Mouse (Mus musculus): ENCODE data around the gene Plekhn1. TPM values are rescaled to one million over a fixed set of nuclear protein-coding genes. Genes with fewer than 3 reads are reported as not detected.

The Plekhn1 gene
- polyA plus RNA-seq, 2 experiments, result 36.6 to 104 TPM

DNA sequence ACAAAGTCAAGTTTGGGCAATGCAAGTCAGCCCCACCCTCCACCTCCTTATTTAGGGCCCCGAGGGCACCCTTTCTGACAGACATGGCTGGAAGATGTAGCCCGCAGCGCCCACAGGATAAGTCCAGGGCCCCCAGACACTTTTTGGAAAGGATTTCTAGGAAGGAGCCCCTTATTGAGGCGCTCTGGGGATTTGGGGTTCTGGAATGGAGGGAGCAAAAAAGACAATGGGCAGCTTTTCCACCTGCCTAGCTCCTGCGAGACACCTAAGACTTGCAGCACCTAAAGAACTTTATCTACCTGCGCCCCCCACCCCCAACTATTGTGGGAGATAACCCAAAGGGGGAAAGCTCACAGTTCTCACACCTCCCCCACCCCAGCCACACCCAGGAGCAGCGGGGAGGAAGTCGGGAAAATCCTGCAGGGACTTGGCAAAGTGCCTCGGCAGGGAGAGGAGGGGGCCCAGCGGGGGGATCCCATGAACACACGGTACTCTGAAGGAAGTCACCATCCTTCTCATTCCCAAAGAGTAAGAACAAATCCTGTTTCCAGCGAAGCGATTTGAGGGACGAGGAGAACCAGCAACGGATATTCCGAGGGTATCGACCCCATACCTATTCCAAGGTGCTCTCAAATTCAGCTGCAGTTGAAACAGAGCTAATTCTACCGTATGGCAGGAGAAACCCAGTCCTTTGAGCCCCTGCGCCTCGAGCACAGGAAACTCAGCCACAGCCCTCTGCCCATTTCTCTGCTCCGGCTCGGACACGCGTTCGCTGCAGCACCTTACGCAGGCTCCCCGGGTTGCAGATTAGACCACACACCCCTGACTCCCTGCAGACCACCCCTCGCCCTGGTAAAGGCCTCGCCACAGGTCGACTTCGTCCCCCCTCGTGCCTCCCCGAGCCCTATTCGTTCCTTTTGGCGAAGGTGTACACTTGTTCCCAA is 38.5 kb downstream of the Plekhn1 start:
- H3K4me3 ChIP-seq (replicated peaks; ENCODE audit: low read length), result peak overlapping the region; percentile 95
- peaks cover 25% of the 10 kb centered on the region for H3K4me1 ChIP-seq (ENCODE audit: control insufficient read depth, insufficient read depth, low read length)
- no peaks in the 10 kb centered on the region; the same call in 1 of the 2 replicates for H3K27me3 ChIP-seq (ENCODE audit: control insufficient read depth, insufficient read depth, low read length)
- peaks cover 35% of the 10 kb centered on the region for H3K36me3 ChIP-seq (ENCODE audit: control insufficient read depth, insufficient read depth, low read length)
- TF ChIP-seq POLR2A (IDR thresholded peaks at IDR 0.05; ENCODE audit: borderline replicate concordance, extremely low read depth, insufficient read depth, insufficient read length), result no peak
- peak overlapping the region; percentile 74 for H3K9ac ChIP-seq (ENCODE audit: low read depth, low read length, severe bottlenecking)
- WGBS, result 3% methylated on average over 35 of the region's 35 CpGs
- peak; percentile 64 for DNase-seq (ENCODE audit: low spot score)
- no peak for ATAC-seq (ENCODE audit: low FRiP score, low read depth)
- peak overlapping the region; percentile 63; the same call in 1 of the 2 replicates for H3K27ac ChIP-seq (replicated peaks; ENCODE audit: low read depth, low read length)
- peak overlapping the region; percentile 84 for H3K4me2 ChIP-seq (replicated peaks; ENCODE audit: low read depth, low read length, severe bottlenecking)
- no peaks in the 10 kb centered on the region for H3K9me3 ChIP-seq (ENCODE audit: control insufficient read depth, low read length)

DNA sequence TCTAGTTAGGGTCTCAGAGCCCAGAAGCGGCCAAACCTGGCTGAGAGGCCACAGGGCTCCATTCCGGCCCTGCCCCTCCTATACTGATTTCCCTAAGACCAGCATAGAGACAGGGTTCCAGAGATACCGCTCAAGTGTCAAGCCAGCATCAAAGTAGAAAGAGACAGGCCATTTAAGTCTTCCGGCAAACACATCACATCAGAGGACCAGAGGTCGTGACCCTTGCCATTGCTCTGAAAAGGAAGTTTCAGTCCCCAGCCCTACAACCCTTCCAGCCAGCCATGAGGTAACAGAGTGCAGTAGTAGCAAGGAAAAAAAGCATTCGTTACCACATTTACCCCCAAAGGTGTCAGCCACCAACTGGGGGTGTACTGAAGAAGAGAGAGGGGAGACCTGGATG is 40.3 kb downstream of the Plekhn1 start:
- no peaks in the 10 kb centered on the region for H3K9me3 ChIP-seq (ENCODE audit: control insufficient read depth, low read length)
- DNase-seq (ENCODE audit: low spot score) (no peak), ATAC-seq (ENCODE audit: low FRiP score, low read depth) (no peak)
- no peak overlapping the region for H3K27ac ChIP-seq (replicated peaks; ENCODE audit: low read depth, low read length)
- H3K36me3 ChIP-seq (ENCODE audit: control insufficient read depth, insufficient read depth, low read length), result peaks cover 41% of the 10 kb centered on the region
- no peak overlapping the region for H3K9ac ChIP-seq (ENCODE audit: low read depth, low read length, severe bottlenecking)
- TF ChIP-seq POLR2A (IDR thresholded peaks at IDR 0.05; ENCODE audit: borderline replicate concordance, extremely low read depth, insufficient read depth, insufficient read length), result no peak
- WGBS, result 46% methylated on average over 6 of the region's 6 CpGs
- H3K4me3 ChIP-seq (replicated peaks; ENCODE audit: low read length), result no peak overlapping the region
- peaks cover 26% of the 10 kb centered on the region for H3K4me1 ChIP-seq (ENCODE audit: control insufficient read depth, insufficient read depth, low read length)
- no peak overlapping the region for H3K4me2 ChIP-seq (replicated peaks; ENCODE audit: low read depth, low read length, severe bottlenecking)
- no peaks in the 10 kb centered on the region; the same call in 1 of the 2 replicates for H3K27me3 ChIP-seq (ENCODE audit: control insufficient read depth, insufficient read depth, low read length)

DNA sequence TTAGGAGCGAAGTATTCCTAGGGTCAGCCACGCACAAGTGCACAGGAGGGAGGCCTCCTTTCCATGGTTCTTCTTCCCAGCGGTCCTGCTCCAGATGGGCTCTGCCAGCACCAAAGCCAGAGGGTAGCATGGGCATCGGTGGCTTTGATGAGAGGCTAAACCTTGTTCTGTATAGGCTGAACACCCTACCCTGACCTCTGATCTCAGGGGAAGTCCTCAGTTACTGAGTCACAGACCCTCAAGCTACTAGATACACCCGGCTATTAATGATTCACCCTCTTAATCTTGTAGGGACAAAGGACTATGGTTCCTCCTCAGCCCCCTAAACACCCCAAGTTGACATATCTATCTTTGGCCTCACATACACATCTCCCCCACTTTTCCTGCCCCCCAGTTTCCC is 40.8 kb downstream of the Plekhn1 start:
- Histone ChIP-seq H3K9me3 (ENCODE audit: control insufficient read depth, low read length) (no peaks in the 10 kb centered on the region), H3K4me1 (ENCODE audit: control insufficient read depth, insufficient read depth, low read length) (peaks cover 30% of the 10 kb centered on the region), H3K4me3 (replicated peaks; ENCODE audit: low read length) (no peak overlapping the region), H3K9ac (ENCODE audit: low read depth, low read length, severe bottlenecking) (no peak overlapping the region), H3K4me2 (replicated peaks; ENCODE audit: low read depth, low read length, severe bottlenecking) (no peak overlapping the region), H3K27ac (replicated peaks; ENCODE audit: low read depth, low read length) (no peak overlapping the region), H3K27me3 (ENCODE audit: control insufficient read depth, insufficient read depth, low read length) (no peaks in the 10 kb centered on the region; the same call in 1 of the 2 replicates), H3K36me3 (ENCODE audit: control insufficient read depth, insufficient read depth, low read length) (peaks cover 41% of the 10 kb centered on the region)
- no peak for TF ChIP-seq POLR2A (IDR thresholded peaks at IDR 0.05; ENCODE audit: borderline replicate concordance, extremely low read depth, insufficient read depth, insufficient read length)
- DNase-seq (ENCODE audit: low spot score), result no peak
- 70% methylated on average over 5 of the region's 5 CpGs for WGBS
- no peak for ATAC-seq (ENCODE audit: low FRiP score, low read depth)

DNA sequence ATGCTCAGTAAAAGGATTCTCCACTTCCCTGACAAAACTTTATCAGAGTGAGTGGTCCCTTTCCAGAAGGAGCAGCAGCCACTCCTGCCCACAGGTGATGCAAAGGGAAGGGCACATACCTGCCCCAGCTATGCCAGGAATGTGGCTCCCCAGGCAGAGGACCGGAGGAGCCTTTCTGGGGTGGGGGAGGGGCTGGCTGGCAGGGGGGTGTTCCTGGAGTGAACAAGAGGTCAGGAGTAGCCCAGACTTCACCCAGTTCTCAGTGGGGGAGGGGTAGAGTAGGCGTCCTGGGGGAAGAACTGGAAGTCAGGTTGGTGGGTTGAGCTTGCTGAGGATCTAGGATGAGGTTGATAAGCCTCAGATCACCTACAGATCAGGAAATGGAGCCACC is 41.5 kb downstream of the Plekhn1 start:
- WGBS, result 8% methylated on average over 2 of the region's 2 CpGs
- H3K9me3 ChIP-seq (ENCODE audit: control insufficient read depth, low read length), result no peaks in the 10 kb centered on the region
- H3K27me3 ChIP-seq (ENCODE audit: control insufficient read depth, insufficient read depth, low read length), result no peaks in the 10 kb centered on the region; the same call in 1 of the 2 replicates
- no peak for TF ChIP-seq POLR2A (IDR thresholded peaks at IDR 0.05; ENCODE audit: borderline replicate concordance, extremely low read depth, insufficient read depth, insufficient read length)
- no peak for DNase-seq (ENCODE audit: low spot score)
- H3K4me2 ChIP-seq (replicated peaks; ENCODE audit: low read depth, low read length, severe bottlenecking), result no peak overlapping the region
- H3K36me3 ChIP-seq (ENCODE audit: control insufficient read depth, insufficient read depth, low read length), result peaks cover 41% of the 10 kb centered on the region
- H3K27ac ChIP-seq (replicated peaks; ENCODE audit: low read depth, low read length), result no peak overlapping the region
- no peak overlapping the region for H3K9ac ChIP-seq (ENCODE audit: low read depth, low read length, severe bottlenecking)
- no peak for ATAC-seq (ENCODE audit: low FRiP score, low read depth)
- peaks cover 38% of the 10 kb centered on the region for H3K4me1 ChIP-seq (ENCODE audit: control insufficient read depth, insufficient read depth, low read length)
- H3K4me3 ChIP-seq (replicated peaks; ENCODE audit: low read length), result no peak overlapping the region

- ATAC-seq (ENCODE audit: low FRiP score, low read depth) (no peak), DNase-seq (ENCODE audit: low spot score) (no peak)
- TF ChIP-seq POLR2A (IDR thresholded peaks at IDR 0.05; ENCODE audit: borderline replicate concordance, extremely low read depth, insufficient read depth, insufficient read length), result no peak
- H3K9ac ChIP-seq (ENCODE audit: low read depth, low read length, severe bottlenecking), result no peak overlapping the region
- H3K4me3 ChIP-seq (replicated peaks; ENCODE audit: low read length), result no peak overlapping the region
- H3K27me3 ChIP-seq (ENCODE audit: control insufficient read depth, insufficient read depth, low read length), result no peaks in the 10 kb centered on the region; the same call in 1 of the 2 replicates
- H3K9me3 ChIP-seq (ENCODE audit: control insufficient read depth, low read length), result no peaks in the 10 kb centered on the region
- H3K4me1 ChIP-seq (ENCODE audit: control insufficient read depth, insufficient read depth, low read length), result peaks cover 40% of the 10 kb centered on the region
- H3K4me2 ChIP-seq (replicated peaks; ENCODE audit: low read depth, low read length, severe bottlenecking), result no peak overlapping the region
- H3K36me3 ChIP-seq (ENCODE audit: control insufficient read depth, insufficient read depth, low read length), result peaks cover 41% of the 10 kb centered on the region
- no peak overlapping the region for H3K27ac ChIP-seq (replicated peaks; ENCODE audit: low read depth, low read length)
- WGBS, result 41% methylated on average over 8 of the region's 8 CpGs
These were observed 42.0 kb downstream of the Plekhn1 start for GRCm38 (mm10) chr4:156192421-156193199.

All from limb, embryonic 14.5 days (tissue).